Mouse (Mus musculus) thymus, postnatal 14 days (tissue): ENCODE results near the gene Mpo.

ENCODE experiments used
- DNase-seq: peaks from one replicate; pipeline ENCODE4 v3.0.0; 2021

The Mpo gene

GRCm38 (mm10) chr11:87758161-87758911 is 35.0 kb upstream of the Mpo start:
- DNase-seq, result peak; percentile 54

GRCm38 (mm10) chr11:87758957-87759608 is 34.3 kb upstream of the Mpo start:
- DNase-seq, result peak; percentile 44

- peak; percentile 91 for DNase-seq
Observed at GRCm38 (mm10) chr11:87759609-87760005, 33.8 kb upstream of the Mpo start.

- peak; percentile 67 for DNase-seq
Observed at GRCm38 (mm10) chr11:87760301-87761081, 32.9 kb upstream of the Mpo start, which contains the start of gene Tspoap1. Tspoap1 (plus strand) TSS chr11:87760541.

- peak; percentile 29 for DNase-seq
Observed at GRCm38 (mm10) chr11:87761181-87761721, 32.1 kb upstream of the Mpo start.

- DNase-seq, result no peak
Observed at GRCm38 (mm10) chr11:87761806-87762701, 31.3 kb upstream of the Mpo start.

- no peak for DNase-seq
Observed at GRCm38 (mm10) chr11:87762702-87763385, 30.5 kb upstream of the Mpo start.

GRCm38 (mm10) chr11:87763511-87763987 is 29.8 kb upstream of the Mpo start:
- DNase-seq, result peak; percentile 23

GRCm38 (mm10) chr11:87763988-87764876 is 29.1 kb upstream of the Mpo start:
- DNase-seq, result peak; percentile 26

GRCm38 (mm10) chr11:87768745-87769144 is 24.6 kb upstream of the Mpo start:
- DNase-seq, result no peak

GRCm38 (mm10) chr11:87770989-87771388 is 22.4 kb upstream of the Mpo start:
- peak; percentile 90 for DNase-seq

GRCm38 (mm10) chr11:87772354-87772753 is 21.0 kb upstream of the Mpo start:
- no peak for DNase-seq

- DNase-seq, result peak; percentile 55
Observed at GRCm38 (mm10) chr11:87778100-87778765, 15.1 kb upstream of the Mpo start.

- DNase-seq, result no peak
Observed at GRCm38 (mm10) chr11:87778915-87779314, 14.5 kb upstream of the Mpo start.

- no peak for DNase-seq
Observed at GRCm38 (mm10) chr11:87779392-87779791, 14.0 kb upstream of the Mpo start.

GRCm38 (mm10) chr11:87780130-87780529 is 13.3 kb upstream of the Mpo start:
- no peak for DNase-seq

GRCm38 (mm10) chr11:87790088-87790487 is 3.3 kb upstream of the Mpo start:
- no peak for DNase-seq

GRCm38 (mm10) chr11:87801711-87802275 is 8.4 kb downstream of the Mpo start:
- DNase-seq, result no peak

GRCm38 (mm10) chr11:87802621-87803020 is 9.2 kb downstream of the Mpo start:
- DNase-seq, result no peak
